Mouse (Mus musculus) liver, embryonic 13.5 days (tissue): Measurements from ENCODE around the gene Ift140. TPM values are rescaled to one million over a fixed set of nuclear protein-coding genes. Genes with fewer than 3 reads are reported as not detected.

Experiments used
- polyA plus RNA-seq: library from polyadenylated mRNA; unstranded; fragments of >200 nt; fragmentation: Nextera tagmentation; extraction: Ambion mirVana; gene quantifications from 2 replicates; pipeline ENCODE4 v1.2.1, GENCODE M21; 2015

Gene Ift140
- polyA plus RNA-seq, 1 experiment from 2014 or later: 99.3 TPM

Other genes with a start within 250 kb of the Ift140 start
- gene Meiob, start 211.8 kb upstream of the Ift140 start, polyA plus RNA-seq: 1.5 and 1.6 TPM in 2 replicates
- 79.5 and 83.1 TPM in 2 replicates for gene Hagh, start 175.9 kb upstream of the Ift140 start, polyA plus RNA-seq
- gene Fahd1, start 165.7 kb upstream of the Ift140 start, polyA plus RNA-seq: 34.6 and 34.9 TPM in 2 replicates
- 5.1 and 6.0 TPM in 2 replicates for gene Igfals, start 150.1 kb upstream of the Ift140 start, polyA plus RNA-seq
- 89.3 and 93.2 TPM in 2 replicates for gene Nubp2, start 129.7 kb upstream of the Ift140 start, polyA plus RNA-seq
- gene Spsb3, start 129.4 kb upstream of the Ift140 start, polyA plus RNA-seq: 37.9 and 38.4 TPM in 2 replicates
- 13.8 and 14.6 TPM in 2 replicates for gene Eme2, start 121.0 kb upstream of the Ift140 start, polyA plus RNA-seq
- gene Mrps34, start 121.0 kb upstream of the Ift140 start, polyA plus RNA-seq: 84.2 TPM in 2 replicates
- gene Nme3, start 119.6 kb upstream of the Ift140 start, polyA plus RNA-seq: 65.6 and 66.8 TPM in 2 replicates
- 7.6 and 8.6 TPM in 2 replicates for gene Mapk8ip3, start 79.1 kb upstream of the Ift140 start, polyA plus RNA-seq
- gene Jpt2, start 55.4 kb upstream of the Ift140 start, polyA plus RNA-seq: 75.1 and 86.8 TPM in 2 replicates
- gene Cramp1l, start 297 bp upstream of the Ift140 start, polyA plus RNA-seq: 2.8 and 3.8 TPM in 2 replicates
- gene Tmem204, start 67.5 kb downstream of the Ift140 start, polyA plus RNA-seq: 5.2 and 5.6 TPM in 2 replicates
- gene Telo2, start 99.9 kb downstream of the Ift140 start, polyA plus RNA-seq: 16.3 and 18.2 TPM in 2 replicates
- gene Ptx4, start 104.7 kb downstream of the Ift140 start, polyA plus RNA-seq: 0.09 TPM in 1 of 2 replicates, not detected in the other
- 9.1 and 12.8 TPM in 2 replicates for gene Clcn7, start 117.3 kb downstream of the Ift140 start, polyA plus RNA-seq
- not detected in 2 replicates for gene Ccdc154, start 146.4 kb downstream of the Ift140 start, polyA plus RNA-seq
- gene Gm38655, start 159.4 kb downstream of the Ift140 start, polyA plus RNA-seq: not detected in 2 replicates
- 23.8 and 27.3 TPM in 2 replicates for gene BC003965, start 168.5 kb downstream of the Ift140 start, polyA plus RNA-seq
- gene Unkl, start 172.3 kb downstream of the Ift140 start, polyA plus RNA-seq: 14.4 and 18.0 TPM in 2 replicates
- 21.4 and 21.5 TPM in 2 replicates for gene Gnptg, start 224.0 kb downstream of the Ift140 start, polyA plus RNA-seq
- 24.2 and 27.6 TPM in 2 replicates for gene Tsr3, start 224.1 kb downstream of the Ift140 start, polyA plus RNA-seq
- gene Baiap3, start 240.3 kb downstream of the Ift140 start, polyA plus RNA-seq: 0.12 and 0.25 TPM in 2 replicates